Mouse (Mus musculus): ENCODE data around the gene Ccna1.

The Ccna1 gene

DNA sequence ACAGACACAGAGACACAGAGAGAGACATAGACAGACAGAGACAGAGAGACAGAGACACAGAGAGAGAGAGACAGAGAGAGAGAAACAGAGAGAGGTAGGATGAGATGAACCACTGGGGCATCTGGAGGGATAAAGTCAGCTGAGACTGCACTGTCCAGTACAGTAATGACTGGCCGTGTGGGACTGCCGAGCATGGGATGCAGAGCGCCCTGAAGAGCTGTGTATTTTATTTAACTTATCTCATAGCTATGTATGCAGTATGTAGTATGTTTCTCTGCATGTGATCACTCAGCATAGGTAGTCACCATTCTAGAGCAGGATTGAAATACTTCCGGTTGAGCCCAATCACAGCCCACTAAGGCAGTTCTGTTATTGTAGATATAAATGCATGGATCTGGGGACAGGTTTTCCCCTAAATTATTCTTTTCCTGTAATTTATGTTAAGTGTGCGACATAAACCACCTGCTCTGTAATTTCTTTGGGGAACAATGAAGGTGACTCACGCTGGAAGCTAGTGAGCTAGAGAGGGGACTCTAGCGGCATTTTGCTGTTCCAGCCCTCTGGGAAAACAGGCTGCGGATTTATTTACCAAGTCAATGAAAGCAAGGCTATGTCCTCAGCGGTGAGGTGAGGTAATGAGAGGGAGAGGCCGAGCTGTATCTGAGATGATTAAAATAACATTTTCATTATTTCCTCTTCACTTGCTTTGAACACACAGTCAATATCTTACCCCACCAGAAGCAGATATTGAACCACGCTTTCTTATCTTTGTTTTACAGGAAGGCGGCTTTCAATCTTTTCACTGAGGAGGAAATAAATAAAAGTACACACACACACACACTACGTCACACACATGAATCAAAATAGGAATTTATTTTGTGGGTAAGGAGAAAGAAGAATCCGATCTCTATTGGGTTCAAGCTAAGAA lies 10.7 kb upstream of the Ccna1 start:
- no peak for DNase-seq (ENCODE audit: low read depth)

- peak; percentile 17 for DNase-seq (ENCODE audit: low read depth)
Observed at GRCm38 (mm10) chr3:55064396-55064795, 9.1 kb upstream of the Ccna1 start.

GRCm38 (mm10) chr3:55062653-55063052 lies 7.4 kb upstream of the Ccna1 start:
- no peak for DNase-seq (ENCODE audit: low read depth)

GRCm38 (mm10) chr3:55056376-55056775 lies 1.1 kb upstream of the Ccna1 start:
- DNase-seq (ENCODE audit: low read depth), result no peak

DNA sequence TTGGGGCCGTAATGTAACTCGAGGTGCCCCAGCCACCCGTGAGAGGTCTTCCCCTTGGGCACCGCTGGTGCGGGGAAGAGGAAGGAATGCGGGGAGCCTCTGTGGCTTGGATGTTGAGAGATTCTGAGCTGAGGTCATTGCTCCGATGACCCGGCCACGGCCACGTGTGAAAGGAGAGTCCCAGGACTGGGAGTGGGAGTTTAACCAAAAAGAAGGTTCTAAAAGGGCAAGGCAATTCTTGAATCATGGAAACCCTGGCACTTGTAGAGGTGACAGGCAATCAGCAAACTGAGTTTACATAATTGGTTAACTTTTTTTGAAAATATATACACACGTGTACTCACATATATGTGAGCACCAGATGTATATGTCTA lies 433 bp upstream of the Ccna1 start:
- DNase-seq (ENCODE audit: low read depth), result no peak

- no peak for DNase-seq (ENCODE audit: low read depth)
Observed at GRCm38 (mm10) chr3:55054231-55054630, 1.1 kb downstream of the Ccna1 start.

DNA sequence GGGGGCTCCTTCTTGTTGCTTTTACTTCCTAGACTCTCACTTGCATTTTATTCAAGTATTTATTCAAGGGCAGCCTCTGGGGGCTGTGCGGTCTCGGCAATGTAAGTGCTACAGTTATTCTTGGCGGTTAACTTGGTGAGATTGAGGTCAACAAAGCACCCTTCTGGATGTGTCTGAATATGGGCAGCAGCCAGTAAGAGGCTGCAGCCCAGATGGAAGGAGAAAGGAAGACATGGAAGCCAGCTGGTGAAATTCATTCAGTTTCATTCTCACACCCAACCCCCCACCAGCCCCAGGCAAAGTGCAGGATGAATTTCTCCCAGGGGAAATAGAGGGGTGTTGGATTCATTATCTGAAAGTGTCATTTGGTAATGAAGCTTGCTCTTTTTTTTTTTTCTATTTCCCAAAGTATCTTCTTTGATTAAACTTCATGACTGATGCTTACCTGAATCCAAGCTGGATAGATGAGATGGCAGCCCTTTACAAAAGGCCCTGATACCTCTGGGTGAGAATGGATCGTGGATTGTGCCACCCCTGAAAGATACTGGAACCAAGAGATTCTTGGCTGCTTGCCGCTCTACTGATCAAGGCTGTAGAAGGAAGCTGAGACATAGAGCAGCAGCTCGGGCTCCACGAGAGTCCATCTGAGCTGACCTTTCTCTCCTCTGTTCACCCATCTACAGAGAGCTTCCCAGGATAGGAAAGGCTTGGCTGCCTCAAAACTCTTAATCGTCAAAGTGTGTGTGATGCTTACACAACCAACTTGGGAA lies 10.5 kb downstream of the Ccna1 start:
- no peak for DNase-seq (ENCODE audit: low read depth)

DNA sequence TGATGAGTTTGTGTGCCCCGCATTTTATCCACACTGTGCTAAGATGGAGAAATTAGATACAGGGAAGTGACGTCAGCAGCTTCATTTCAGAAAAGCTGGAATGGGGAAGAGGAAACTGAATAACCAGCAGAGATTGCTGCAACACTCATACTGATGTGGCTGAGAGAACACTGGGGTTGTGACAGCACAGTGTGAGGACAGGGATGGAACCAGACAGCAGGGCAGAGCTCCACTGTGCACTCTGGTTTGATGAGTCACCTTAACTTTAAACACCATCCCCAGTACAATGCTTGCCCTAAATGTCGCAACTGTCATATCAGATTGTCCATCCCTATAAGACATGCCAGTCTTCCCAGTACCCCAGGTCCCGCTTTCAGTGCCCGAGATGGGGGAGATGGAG lies 17.7 kb downstream of the Ccna1 start:
- DNase-seq (ENCODE audit: low read depth), result no peak

DNA sequence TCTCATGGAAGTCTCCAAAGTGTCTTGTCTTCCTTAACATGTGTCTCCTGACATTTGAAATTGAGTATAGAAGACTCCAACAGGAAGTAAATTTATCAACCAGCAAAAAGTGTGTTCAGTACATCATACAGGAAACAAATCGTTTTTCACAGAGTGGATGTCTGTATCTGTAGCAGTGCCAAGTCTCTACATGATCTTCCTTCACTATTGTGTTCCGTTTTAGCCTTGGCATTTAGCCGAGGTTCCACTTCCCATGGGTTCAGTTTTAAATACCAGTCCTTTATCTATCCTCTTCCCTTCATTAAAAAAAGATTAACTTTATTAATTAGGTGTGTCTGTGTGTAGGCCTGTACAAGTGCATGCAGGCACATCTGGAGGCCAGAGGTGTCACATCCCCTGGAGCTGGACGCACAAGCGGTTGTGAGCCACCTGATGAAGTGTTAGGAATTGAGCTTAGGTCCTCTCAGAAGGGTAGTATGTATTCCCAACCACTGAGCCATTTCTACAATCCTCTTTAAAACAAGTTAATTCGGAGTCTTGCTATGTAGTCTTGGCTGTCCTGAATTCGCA lies 27.9 kb downstream of the Ccna1 start:
- DNase-seq (ENCODE audit: low read depth), result no peak

DNA sequence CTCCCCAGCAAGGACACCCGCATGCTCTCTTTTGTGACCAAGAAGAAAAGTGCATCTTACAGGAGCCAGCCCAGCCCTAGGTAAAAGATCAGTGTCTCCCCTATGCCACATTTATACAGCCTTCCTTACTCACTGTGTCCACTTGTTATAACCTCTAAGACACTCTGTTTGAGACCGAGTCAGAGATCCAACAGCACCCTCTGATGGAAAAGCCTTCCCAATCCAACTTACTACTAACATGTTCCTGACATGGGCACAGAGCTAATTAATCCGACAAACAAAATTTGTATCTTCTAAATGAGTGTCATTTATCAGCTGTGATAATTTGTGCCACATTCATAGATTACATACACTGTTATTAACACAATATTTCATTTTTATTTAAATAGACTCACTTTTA lies 29.8 kb downstream of the Ccna1 start:
- DNase-seq (ENCODE audit: low read depth), result no peak

DNA sequence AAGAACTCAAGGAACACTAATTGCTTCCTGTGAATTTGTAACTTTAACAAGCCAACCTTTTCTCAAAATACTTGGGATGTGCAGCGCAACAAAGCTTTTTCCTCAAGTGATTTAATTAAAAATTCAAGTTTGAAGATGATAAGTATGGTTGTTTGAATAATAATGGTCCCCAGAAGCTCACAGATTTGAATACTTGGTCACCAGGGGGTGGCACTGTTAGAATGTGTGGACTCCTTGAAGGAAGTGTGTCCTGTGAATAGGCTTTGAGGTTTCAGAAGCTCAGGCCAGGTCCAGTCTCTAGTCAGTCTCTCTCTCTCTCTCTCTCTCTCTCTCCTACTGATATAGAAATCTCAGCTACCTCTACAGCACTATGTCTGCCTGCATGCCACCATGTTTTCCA lies 32.0 kb downstream of the Ccna1 start:
- DNase-seq (ENCODE audit: low read depth), result no peak

DNA sequence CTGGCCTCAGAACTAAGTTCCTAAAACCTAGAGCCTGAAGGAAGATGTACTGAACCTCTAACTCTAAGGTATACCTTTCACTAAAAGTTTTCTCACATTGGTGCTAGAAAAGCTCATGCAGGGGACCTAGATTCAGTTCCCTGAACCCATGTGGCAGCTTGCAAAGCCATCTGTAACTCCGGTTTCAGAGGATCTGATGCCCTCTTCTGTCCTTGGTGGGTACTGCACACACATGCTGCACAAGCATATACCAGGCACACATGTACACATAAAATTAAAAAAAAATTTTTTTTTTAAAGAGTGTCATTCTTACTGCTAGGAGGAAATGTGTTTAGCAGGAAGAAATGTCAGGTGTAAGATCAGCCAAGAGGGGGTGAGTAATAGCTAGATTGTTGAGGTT lies 33.1 kb downstream of the Ccna1 start:
- no peak for DNase-seq (ENCODE audit: low read depth)

DNA sequence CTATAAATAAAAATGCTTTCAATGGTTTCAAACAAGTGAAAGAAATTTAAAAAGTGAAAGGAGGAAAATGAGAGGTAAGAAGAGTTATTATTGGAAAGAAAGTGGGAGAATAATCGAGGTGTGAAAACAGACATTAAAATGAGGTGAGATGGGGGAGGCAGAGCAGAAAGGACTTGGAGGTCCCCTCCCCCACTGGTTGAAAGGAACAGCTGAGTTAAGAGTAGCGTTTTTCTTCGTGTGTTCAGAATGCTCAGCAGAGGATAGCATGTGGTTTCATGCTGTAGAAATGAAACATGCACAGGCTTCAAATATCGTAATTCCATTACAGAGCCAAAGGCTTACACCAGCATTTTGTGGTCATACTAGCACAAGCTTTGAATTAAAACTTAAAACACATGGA lies 42.8 kb downstream of the Ccna1 start:
- DNase-seq (ENCODE audit: low read depth), result no peak

DNA sequence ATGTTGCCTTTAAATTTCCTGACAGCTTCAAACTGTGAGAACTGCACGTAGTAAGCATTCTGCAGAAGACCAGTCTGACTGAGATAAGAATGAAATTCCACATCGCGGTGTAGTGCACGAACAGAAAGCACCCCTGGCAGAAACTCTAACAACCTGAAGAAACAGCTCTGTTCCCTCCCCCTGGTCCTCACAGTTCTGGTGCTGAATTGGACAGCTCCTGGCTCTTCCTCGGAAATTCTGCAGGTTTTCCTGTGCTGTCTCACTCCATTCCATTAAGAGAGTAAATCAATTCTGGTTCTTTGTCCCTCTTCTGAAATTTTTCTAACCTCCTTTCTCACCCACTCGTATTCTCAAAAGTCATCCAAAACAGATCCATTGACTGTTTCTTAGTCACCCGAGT lies 43.6 kb downstream of the Ccna1 start:
- DNase-seq (ENCODE audit: low read depth), result no peak

DNA sequence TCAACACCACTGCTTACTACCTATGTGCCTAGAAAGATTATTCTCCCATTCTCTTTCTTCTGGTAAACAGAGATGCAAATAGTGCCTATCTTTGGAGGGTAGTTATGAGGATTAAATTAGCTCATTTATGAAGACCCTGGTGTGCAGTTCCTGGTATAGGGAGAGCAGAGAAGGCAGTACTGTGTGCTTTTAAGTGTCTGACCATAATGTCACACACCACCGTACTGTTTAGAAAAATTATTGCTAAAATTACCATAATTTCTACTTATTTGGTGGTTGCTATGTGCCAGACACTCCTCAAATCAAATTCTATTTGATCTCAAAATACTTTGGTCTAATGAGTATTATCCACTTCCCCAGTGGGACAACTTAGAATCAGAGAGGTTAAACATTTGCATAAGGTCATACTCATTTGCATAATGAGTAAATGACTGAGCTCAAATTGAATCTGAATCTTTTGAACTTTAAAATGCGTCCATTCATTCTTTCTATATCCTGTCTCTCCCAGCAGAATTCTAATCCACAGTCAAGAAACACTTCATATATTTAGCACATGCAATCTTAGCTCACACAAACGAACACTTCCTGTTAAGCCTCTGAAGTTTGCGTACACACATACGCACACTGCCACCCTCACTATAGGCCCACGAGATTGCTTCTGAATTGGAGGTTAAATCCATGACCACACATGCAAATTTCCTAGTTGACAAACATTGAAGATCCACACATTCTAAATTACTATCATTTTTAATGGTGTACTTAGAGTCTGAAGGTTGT lies 46.1 kb downstream of the Ccna1 start:
- no peak for DNase-seq (ENCODE audit: low read depth)

- DNase-seq (ENCODE audit: low read depth), result no peak
Observed at GRCm38 (mm10) chr3:55004036-55004435, 51.3 kb downstream of the Ccna1 start.

- no peak for DNase-seq (ENCODE audit: low read depth)
Observed at GRCm38 (mm10) chr3:55001677-55002076, 53.6 kb downstream of the Ccna1 start.
